Mouse (Mus musculus): Measurements from ENCODE around the gene Rabif. TPM values are rescaled to one million over a fixed set of nuclear protein-coding genes. Genes with fewer than 3 reads are reported as not detected.
A peak's percentile ranks its signal among the peaks of the same experiment; 100 is the strongest.
"Not testable (repeated sequence)": the region's sequence is repeated elsewhere in the genome, so short reads cannot be mapped to it uniquely, and the experiment has no call there.

Rabif gene
- polyA plus RNA-seq, 1 experiment from 2014 or later = 40.3 TPM

DNA sequence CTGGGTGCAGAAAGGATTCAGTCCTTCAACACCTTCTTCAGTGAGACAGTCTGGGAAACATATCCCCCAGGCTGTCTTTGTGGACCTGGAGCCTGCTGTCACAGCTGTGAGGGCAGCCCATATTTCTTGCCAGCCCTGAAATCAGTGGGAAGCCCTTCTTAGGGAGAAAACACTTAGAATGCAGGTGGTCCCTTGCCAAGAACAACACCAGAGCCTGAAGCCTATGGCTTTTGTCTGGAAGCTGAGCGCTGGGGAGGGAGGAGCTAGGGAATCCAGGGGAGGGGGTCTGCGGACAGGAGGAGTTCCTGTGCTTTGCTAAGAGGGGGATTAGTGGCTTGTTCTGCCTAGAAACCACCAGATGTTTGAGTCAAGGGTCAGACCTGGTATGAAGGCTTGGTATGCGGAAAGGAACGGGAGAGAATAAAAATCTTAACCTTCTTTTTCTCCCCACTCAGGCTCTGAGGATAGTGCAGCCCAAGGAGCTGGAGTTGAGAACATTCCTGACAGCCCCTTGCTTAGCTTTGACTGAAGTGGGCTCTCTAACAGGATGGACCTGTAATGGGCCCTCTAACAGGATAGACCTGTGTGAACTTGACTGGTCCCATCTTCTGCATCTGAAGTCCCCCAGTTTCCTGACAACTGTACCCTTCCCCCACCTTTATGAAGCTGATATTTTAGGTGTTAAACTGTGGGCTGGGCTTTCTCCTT, 22.2 kb downstream of the Rabif start:
- Histone ChIP-seq H3K4me3 (no peak overlapping the region), H3K27me3 (ENCODE audit: insufficient read depth, poor library complexity, severe bottlenecking) (peaks cover 35% of the 10 kb centered on the region), H3K4me1 (peaks cover 22% of the 10 kb centered on the region), H3K36me3 (no peaks in the 10 kb centered on the region), H3K9me3 (no peaks in the 10 kb centered on the region), H3K27ac (peak overlapping the region; percentile 33)
- 26% methylated on average over 4 of the region's 4 CpGs for WGBS
- DNase-seq (ENCODE audit: low spot score) = peak; percentile 78

GRCm38 (mm10) chr1:134517841-134518240, 23.4 kb downstream of the Rabif start:
- Histone ChIP-seq H3K27me3 (ENCODE audit: insufficient read depth, poor library complexity, severe bottlenecking) (peaks cover 25% of the 10 kb centered on the region), H3K4me1 (peaks cover 22% of the 10 kb centered on the region)
- DNase-seq (ENCODE audit: low spot score); H3K27ac ChIP-seq; H3K9me3 ChIP-seq; H3K4me3 ChIP-seq; H3K36me3 ChIP-seq: not testable (repeated sequence)
- WGBS = 89% methylated on average over 14 of the region's 14 CpGs

GRCm38 (mm10) chr1:134518677-134519076, 24.2 kb downstream of the Rabif start:
- Histone ChIP-seq H3K27ac (no peak overlapping the region), H3K27me3 (ENCODE audit: insufficient read depth, poor library complexity, severe bottlenecking) (peaks cover 17% of the 10 kb centered on the region), H3K4me3 (no peak overlapping the region), H3K9me3 (no peaks in the 10 kb centered on the region), H3K4me1 (peaks cover 15% of the 10 kb centered on the region), H3K36me3 (no peaks in the 10 kb centered on the region)
- WGBS = 7% methylated on average over 7 of the region's 7 CpGs
- peak; percentile 87 for DNase-seq (ENCODE audit: low spot score)

DNA sequence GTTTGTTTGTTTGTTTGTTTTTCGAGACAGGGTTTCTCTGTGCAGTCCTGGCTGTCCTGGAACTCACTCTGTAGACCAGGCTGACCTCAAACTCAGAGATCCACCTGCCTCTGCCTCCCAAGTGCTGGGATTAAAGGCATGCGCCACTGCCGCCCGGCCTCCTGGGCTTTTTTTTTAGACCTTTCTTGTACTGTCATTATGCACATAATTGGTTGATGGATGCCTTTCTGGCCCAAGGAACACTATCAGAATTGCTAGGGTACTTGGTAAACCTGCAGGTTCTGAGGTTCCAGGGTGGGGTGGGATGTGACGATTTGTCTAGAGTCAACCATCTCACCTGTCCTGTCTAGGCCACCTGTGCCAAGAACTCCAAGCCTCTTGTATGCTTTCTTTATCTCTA, 24.8 kb downstream of the Rabif start:
- Histone ChIP-seq H3K4me1 (peaks cover 13% of the 10 kb centered on the region), H3K27me3 (ENCODE audit: insufficient read depth, poor library complexity, severe bottlenecking) (peaks cover 12% of the 10 kb centered on the region)
- H3K4me3 ChIP-seq; H3K36me3 ChIP-seq; H3K9me3 ChIP-seq; H3K27ac ChIP-seq; DNase-seq (ENCODE audit: low spot score): not testable (repeated sequence)
- 88% methylated on average over 5 of the region's 5 CpGs for WGBS

- Histone ChIP-seq H3K4me1 (peaks cover 13% of the 10 kb centered on the region), H3K36me3 (no peaks in the 10 kb centered on the region), H3K27ac (no peak overlapping the region), H3K9me3 (no peaks in the 10 kb centered on the region), H3K27me3 (ENCODE audit: insufficient read depth, poor library complexity, severe bottlenecking) (peaks cover 2% of the 10 kb centered on the region; the same call in 1 of the 2 replicates), H3K4me3 (no peak overlapping the region)
- 59% methylated on average over 8 of the region's 8 CpGs for WGBS
- DNase-seq (ENCODE audit: low spot score) = no peak
These were observed 25.7 kb downstream of the Rabif start for GRCm38 (mm10) chr1:134520001-134520721.

GRCm38 (mm10) chr1:134521163-134521562, 26.7 kb downstream of the Rabif start:
- H3K4me3 ChIP-seq = no peak overlapping the region
- H3K4me1 ChIP-seq = peaks cover 9% of the 10 kb centered on the region
- DNase-seq (ENCODE audit: low spot score) = no peak
- H3K27ac ChIP-seq = no peak overlapping the region
- WGBS = 83% methylated on average over 7 of the region's 7 CpGs
- H3K36me3 ChIP-seq = no peaks in the 10 kb centered on the region
- H3K9me3 ChIP-seq = no peaks in the 10 kb centered on the region
- no peaks in the 10 kb centered on the region for H3K27me3 ChIP-seq (ENCODE audit: insufficient read depth, poor library complexity, severe bottlenecking)

GRCm38 (mm10) chr1:134522325-134522724, 27.9 kb downstream of the Rabif start:
- Histone ChIP-seq H3K9me3 (no peaks in the 10 kb centered on the region), H3K27ac (no peak overlapping the region), H3K27me3 (ENCODE audit: insufficient read depth, poor library complexity, severe bottlenecking) (no peaks in the 10 kb centered on the region), H3K4me3 (no peak overlapping the region), H3K4me1 (peaks cover 6% of the 10 kb centered on the region), H3K36me3 (no peaks in the 10 kb centered on the region)
- whole genome bisulfite sequencing = 57% methylated on average over 2 of the region's 2 CpGs
- DNase-seq (ENCODE audit: low spot score) = no peak

DNA sequence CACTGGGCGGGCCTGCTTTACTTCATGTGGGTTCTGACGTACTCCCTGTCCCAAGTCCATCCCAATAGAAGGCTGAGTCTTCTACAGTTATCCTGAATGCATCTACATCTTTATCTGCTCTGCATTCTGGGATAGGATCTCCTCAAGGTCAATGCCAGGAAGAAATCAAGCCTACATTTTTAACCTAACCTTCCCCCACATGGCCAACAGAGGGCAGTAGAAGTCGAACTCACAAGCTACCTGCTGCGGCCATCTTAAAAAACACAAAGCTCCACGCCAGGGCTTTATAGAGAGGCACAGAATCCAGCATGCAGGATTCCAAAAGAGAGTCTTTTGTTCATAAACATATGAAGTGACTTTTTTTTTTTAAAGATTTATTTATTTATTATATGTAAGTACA, 30.0 kb downstream of the Rabif start:
- no peaks in the 10 kb centered on the region for H3K9me3 ChIP-seq
- H3K27ac ChIP-seq = no peak overlapping the region
- peaks cover 6% of the 10 kb centered on the region for H3K4me1 ChIP-seq
- no peak overlapping the region for H3K4me3 ChIP-seq
- WGBS = 67% methylated on average over 5 of the region's 5 CpGs
- no peaks in the 10 kb centered on the region for H3K27me3 ChIP-seq (ENCODE audit: insufficient read depth, poor library complexity, severe bottlenecking)
- no peak for DNase-seq (ENCODE audit: low spot score)
- no peaks in the 10 kb centered on the region for H3K36me3 ChIP-seq

- no peak for DNase-seq (ENCODE audit: low spot score)
- no peaks in the 10 kb centered on the region for H3K9me3 ChIP-seq
These were observed 30.6 kb downstream of the Rabif start for GRCm38 (mm10) chr1:134525015-134525414.

GRCm38 (mm10) chr1:134526752-134527151, 32.3 kb downstream of the Rabif start:
- Histone ChIP-seq H3K27me3 (ENCODE audit: insufficient read depth, poor library complexity, severe bottlenecking) (no peaks in the 10 kb centered on the region), H3K36me3 (no peaks in the 10 kb centered on the region), H3K4me3 (no peak overlapping the region), H3K4me1 (peaks cover 6% of the 10 kb centered on the region), H3K27ac (no peak overlapping the region), H3K9me3 (no peaks in the 10 kb centered on the region)
- 71% methylated on average over 6 of the region's 6 CpGs for WGBS
- no peak for DNase-seq (ENCODE audit: low spot score)

More at GRCm38 (mm10) chr1:134525015-134525414, 30.6 kb downstream of the Rabif start:
- Histone ChIP-seq H3K36me3 (no peaks in the 10 kb centered on the region), H3K27ac (no peak overlapping the region), H3K27me3 (ENCODE audit: insufficient read depth, poor library complexity, severe bottlenecking) (no peaks in the 10 kb centered on the region), H3K4me3 (no peak overlapping the region), H3K4me1 (peaks cover 6% of the 10 kb centered on the region)
- WGBS = 91% methylated on average over 1 of the region's 1 CpGs

DNA sequence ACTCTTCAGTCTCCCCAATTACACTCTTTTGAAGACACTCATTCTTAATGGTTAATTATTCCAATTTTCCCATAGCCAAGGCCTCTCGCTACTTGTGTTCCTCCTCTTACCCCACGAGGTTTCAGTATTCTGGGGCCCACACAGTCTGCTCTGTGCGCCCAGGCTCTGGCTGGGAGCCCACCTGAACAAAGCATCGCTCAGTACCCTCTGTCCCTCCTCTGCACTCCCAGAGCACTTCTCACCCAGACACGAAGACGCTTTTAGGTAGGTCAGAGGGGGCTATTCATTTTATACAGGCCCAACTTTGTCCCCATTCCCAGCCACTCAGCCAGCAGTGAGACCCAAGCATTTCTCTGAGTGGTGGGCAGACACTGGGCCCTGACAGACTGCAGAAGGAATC, 36.2 kb downstream of the Rabif start:
- Histone ChIP-seq H3K4me1 (peaks cover 6% of the 10 kb centered on the region), H3K36me3 (no peaks in the 10 kb centered on the region), H3K9me3 (no peaks in the 10 kb centered on the region), H3K4me3 (no peak overlapping the region), H3K27ac (no peak overlapping the region), H3K27me3 (ENCODE audit: insufficient read depth, poor library complexity, severe bottlenecking) (no peaks in the 10 kb centered on the region)
- DNase-seq (ENCODE audit: low spot score) = no peak
- WGBS = 81% methylated on average over 6 of the region's 6 CpGs

- not testable (repeated sequence) for H3K4me3 ChIP-seq; H3K27ac ChIP-seq; H3K9me3 ChIP-seq; H3K36me3 ChIP-seq; H3K4me1 ChIP-seq; H3K27me3 ChIP-seq (ENCODE audit: insufficient read depth, poor library complexity, severe bottlenecking); DNase-seq (ENCODE audit: low spot score)
- 91% methylated on average over 10 of the region's 10 CpGs for WGBS
These were observed 39.3 kb downstream of the Rabif start for GRCm38 (mm10) chr1:134533710-134534109.

- no peak overlapping the region for H3K4me3 ChIP-seq
- no peaks in the 10 kb centered on the region for H3K9me3 ChIP-seq
- WGBS = 91% methylated on average over 1 of the region's 1 CpGs
- H3K36me3 ChIP-seq = no peaks in the 10 kb centered on the region
- no peak for DNase-seq (ENCODE audit: low spot score)
- H3K4me1 ChIP-seq = no peaks in the 10 kb centered on the region
- no peaks in the 10 kb centered on the region for H3K27me3 ChIP-seq (ENCODE audit: insufficient read depth, poor library complexity, severe bottlenecking)
- H3K27ac ChIP-seq = no peak overlapping the region
These were observed 40.6 kb downstream of the Rabif start for GRCm38 (mm10) chr1:134535054-134535453.

Measured in heart, embryonic 10.5 days (tissue).